Mouse (Mus musculus): ENCODE results near the gene Nthl1. TPM values are rescaled to one million over a fixed set of nuclear protein-coding genes. Genes with fewer than 3 reads are reported as not detected.

Gene Nthl1
- total RNA-seq, 2 experiments from 2014 or later = 2.6 to 3.4 TPM

DNA sequence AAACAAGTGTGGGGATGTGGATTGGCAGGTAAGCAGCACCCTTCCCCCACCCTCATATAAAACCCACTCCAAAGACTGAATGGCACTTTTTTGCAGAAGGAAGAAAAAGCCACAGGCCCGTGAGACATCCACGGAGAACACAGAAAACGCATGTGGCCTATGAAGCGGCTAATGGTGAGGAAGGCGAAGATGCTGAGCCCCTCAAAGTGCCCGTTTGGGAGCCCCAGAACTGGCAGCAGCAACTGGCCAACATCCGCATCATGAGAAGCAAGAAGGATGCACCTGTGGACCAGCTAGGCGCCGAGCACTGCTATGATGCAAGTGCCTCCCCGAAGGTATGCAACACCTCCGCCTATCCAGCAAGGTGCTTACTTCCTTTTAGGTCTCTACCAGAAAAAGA, 1.4 kb downstream of the Nthl1 start:
- intact Hi-C loops (cut with DNase I) = loop anchor here (5.0 kb wide), 1 partner anchor 107 kb away; the partner anchor contains the start of gene Traf7
- no peak overlapping the region for H3K4me3 ChIP-seq
- no peak for TF ChIP-seq CTCF (IDR thresholded peaks at IDR 0.05)
- peak overlapping the region; percentile 97 for H3K27ac ChIP-seq
- no peak for DNase-seq

DNA sequence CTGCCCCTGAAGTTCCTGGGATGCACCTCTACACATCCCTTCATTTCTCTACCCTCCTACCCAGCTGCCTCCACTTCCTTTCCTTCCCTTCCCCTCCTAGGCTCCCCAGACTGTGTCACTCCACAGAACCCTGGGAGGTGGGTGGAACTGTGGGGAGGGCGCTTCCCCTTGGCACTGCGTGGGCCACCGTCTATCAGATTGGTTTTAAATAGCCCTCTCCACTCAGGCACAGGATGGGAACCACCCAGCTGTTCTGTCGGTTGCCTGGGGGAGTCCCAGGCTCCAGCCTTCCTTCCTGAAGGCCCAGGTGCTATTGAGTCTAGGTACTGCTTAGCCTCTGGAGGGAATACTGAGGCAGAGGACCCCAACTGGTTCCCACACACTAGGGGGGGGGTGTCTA, 2.5 kb downstream of the Nthl1 start:
- no peak for TF ChIP-seq CTCF (IDR thresholded peaks at IDR 0.05)
- no peak for DNase-seq
- H3K4me3 ChIP-seq = no peak overlapping the region
- H3K27ac ChIP-seq = peak overlapping the region; percentile 97
- intact Hi-C loops (cut with DNase I) = no loop called here

DNA sequence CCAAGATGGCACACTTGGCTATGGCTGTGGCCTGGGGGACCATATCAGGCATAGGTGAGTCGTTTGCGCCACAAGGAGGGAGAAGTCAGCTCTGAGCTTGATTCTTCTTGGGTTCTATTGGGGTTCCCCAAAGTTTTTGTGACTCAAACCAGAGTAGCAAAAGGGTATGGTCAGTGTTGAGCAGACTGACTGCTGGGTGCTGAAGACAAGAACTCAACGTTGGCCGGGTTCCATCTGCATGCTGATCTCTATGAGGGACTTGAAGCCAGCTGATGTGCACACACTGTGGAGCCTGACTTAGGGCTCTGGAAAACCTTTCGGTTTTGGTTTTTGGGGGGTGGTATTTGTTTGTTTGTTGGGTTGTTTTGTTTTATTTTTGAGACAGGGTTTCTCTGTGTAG, 3.2 kb downstream of the Nthl1 start:
- DNase-seq = no peak
- Histone ChIP-seq H3K4me3 (no peak overlapping the region; the same call in 1 of the 2 replicates), H3K27ac (peak overlapping the region; percentile 97)
- intact Hi-C loops (cut with DNase I) = no loop called here
- no peak for TF ChIP-seq CTCF (IDR thresholded peaks at IDR 0.05)

DNA sequence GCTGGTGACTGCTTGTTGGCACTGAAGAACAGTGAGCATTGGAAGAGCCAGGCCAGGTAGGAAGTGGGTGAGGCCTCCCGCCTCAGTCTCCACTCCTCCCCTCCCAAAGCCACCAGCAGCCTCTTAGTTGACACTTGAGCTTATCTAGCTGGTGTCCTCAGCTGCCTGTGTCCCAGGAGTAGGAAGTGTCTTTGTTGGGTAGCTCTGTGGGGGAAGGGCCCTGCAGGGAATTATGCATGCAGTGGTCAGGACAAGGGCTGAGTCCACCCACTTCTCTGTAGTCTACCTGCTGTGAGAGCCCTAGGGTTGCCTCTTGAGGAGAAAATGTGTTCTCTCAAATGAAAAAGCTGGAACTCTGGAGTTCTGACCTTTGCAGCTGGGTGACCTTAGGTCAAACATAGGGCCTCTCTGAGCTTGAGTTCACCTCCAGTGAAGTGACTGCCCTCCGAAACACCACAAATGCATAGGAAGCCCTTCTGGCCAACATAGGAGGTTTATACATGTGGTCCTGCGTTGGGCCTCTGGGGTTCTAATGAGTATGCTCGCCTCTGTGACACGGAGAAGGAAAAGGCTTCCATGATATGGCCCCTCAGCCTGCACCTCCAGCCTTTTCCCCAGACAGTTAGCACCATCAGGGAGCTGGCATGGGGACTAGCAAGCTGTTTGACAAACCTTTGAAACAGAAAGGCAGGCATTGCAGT, 4.5 kb downstream of the Nthl1 start:
- Histone ChIP-seq H3K4me3 (no peak overlapping the region), H3K27ac (peak overlapping the region; percentile 97)
- DNase-seq = no peak
- intact Hi-C loops (cut with DNase I) = no loop called here
- no peak for TF ChIP-seq CTCF (IDR thresholded peaks at IDR 0.05)

DNA sequence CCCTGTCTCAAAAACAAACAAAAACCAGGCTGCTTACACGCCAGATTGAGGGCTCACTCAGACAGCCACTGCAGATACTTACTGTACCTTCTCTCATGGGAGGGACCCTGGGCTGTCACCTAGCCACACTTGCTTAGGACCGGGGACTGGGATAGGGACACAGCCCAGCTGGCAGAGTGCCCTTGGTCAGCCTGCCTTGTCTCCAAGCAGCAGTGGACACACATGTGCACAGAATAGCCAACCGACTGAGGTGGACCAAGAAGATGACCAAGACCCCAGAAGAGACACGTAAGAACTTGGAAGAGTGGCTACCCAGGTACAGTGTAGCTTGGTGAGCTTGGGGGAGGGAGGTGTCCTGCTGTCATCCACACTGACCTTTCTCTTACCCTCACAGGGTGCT, 5.7 kb downstream of the Nthl1 start:
- H3K27ac ChIP-seq = peak overlapping the region; percentile 67
- no peak for TF ChIP-seq CTCF (IDR thresholded peaks at IDR 0.05)
- intact Hi-C loops (cut with DNase I) = no loop called here

DNA sequence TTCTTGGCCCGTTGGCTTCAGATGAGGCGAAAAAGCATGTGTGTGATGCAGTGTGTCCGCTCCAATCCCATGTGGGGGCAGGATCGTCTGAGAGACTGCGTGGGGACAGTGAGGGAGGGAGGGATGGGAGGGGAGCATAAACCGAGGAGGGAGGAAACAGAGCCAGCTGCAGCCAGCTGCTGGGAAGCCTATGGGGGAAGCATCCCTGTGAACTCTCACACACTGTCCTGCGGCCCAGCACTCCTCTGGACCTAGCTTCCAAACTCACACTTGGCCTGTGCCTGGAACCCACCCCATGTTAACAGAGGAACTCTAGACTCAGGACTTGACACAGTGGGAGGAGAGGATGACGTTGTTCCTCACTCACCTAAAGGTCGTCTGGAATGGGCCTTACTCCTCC, 6.4 kb downstream of the Nthl1 start:
- TF ChIP-seq CTCF (IDR thresholded peaks at IDR 0.05) = no peak
- H3K27ac ChIP-seq = peak overlapping the region; percentile 67
- no peak for DNase-seq
- H3K4me3 ChIP-seq = peak overlapping the region; percentile 42
- intact Hi-C loops (cut with DNase I) = no loop called here

More for the DNA sequence above, 5.7 kb downstream of the Nthl1 start:
- H3K4me3 ChIP-seq = peak overlapping the region; percentile 42
- DNase-seq = no peak

DNA sequence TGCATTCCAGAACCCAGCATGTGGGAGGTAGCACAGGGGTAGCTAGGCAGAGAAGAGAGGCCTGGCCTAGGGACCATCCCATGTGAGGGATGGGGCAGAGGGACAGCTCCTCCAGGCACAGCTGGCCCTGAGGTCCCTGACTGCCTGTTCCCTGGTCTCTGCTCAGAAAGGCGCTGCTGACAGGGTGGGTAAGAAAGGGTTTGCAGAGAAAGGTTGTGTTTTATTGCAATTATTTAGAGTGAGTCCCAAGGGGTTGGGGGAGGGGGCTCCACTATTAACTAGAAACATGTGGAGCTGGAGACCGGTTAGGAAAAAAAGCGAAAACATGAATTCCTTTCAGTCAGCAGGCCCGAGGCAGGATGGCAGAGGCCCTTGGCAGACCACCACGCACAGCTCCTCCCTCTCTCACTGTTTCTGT, 7.1 kb downstream of the Nthl1 start:
- peak overlapping the region; percentile 67 for H3K27ac ChIP-seq
- H3K4me3 ChIP-seq = peak overlapping the region; percentile 42
- no peak for TF ChIP-seq CTCF (IDR thresholded peaks at IDR 0.05)
- intact Hi-C loops (cut with DNase I) = no loop called here
- DNase-seq = no peak

DNA sequence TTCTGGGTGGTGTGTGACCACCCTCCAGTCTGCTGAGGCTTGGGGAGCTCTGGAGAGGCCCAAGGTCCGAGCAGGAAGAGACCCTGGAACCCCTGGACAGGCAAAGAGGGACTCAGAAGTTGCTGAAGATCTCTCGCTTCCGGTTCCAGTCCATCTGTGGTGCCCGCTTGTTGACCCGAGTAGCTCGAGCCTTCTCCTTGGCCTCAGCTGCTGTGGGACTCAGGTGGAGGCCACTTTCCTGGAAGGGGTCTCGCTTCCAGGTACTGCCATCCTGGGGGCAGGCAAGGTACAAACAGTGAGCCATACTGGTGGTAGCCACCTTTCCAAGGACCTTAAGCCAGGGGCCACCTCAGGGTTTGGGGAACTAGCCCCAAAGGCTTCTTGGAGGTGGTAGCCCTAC, 7.6 kb downstream of the Nthl1 start:
- intact Hi-C loops (cut with DNase I) = no loop called here

DNA sequence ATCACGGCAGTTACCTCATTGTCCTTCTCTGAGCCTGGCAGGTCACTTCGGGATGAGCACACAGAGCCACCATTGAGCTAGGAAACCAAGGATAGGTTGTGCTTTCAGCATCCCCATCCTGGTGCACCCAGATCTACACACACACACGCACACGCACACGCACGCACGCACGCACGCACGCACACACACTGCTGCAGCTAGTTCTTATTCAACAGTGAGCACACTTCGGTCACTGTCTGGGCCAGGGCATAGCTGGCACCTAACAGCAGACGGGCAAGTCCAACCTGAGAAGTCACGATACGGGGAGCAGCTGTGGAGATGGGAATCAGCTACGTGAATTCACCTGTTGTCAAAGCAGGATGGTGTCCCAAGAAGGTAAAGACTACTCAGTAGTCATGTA, 8.1 kb downstream of the Nthl1 start:
- no peak for TF ChIP-seq CTCF (IDR thresholded peaks at IDR 0.05)
- Histone ChIP-seq H3K27ac (peak overlapping the region; percentile 67), H3K4me3 (peak overlapping the region; percentile 42)
- DNase-seq = no peak
- intact Hi-C loops (cut with DNase I) = no loop called here

More for the DNA sequence above, 7.6 kb downstream of the Nthl1 start:
- peak overlapping the region; percentile 42 for H3K4me3 ChIP-seq
- H3K27ac ChIP-seq = peak overlapping the region; percentile 67
- DNase-seq = no peak
- no peak for TF ChIP-seq CTCF (IDR thresholded peaks at IDR 0.05)

DNA sequence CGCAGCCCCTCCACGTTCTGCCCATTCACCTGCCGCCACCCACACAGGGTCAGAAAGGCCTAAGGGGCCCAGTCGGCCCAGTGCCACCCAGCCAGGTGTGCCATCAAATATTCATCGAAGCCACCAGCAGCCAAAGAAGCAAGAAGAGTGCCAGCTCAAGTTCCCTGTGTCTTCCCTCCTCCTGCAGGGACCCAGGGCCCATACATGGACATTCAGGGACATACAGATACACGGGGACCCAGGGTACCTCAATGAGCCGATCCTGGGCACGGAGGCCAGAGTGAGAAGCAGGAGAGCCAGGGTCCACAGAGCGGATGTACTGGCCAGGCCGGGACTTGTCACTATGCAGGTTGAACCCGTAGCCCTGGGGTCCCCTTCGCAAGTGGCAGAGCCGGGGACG, 9.5 kb downstream of the Nthl1 start:
- no peak for TF ChIP-seq CTCF (IDR thresholded peaks at IDR 0.05)
- peak overlapping the region; percentile 83 for H3K4me3 ChIP-seq
- peak overlapping the region; percentile 94 for H3K27ac ChIP-seq
- no peak for DNase-seq
- intact Hi-C loops (cut with DNase I) = no loop called here

DNA sequence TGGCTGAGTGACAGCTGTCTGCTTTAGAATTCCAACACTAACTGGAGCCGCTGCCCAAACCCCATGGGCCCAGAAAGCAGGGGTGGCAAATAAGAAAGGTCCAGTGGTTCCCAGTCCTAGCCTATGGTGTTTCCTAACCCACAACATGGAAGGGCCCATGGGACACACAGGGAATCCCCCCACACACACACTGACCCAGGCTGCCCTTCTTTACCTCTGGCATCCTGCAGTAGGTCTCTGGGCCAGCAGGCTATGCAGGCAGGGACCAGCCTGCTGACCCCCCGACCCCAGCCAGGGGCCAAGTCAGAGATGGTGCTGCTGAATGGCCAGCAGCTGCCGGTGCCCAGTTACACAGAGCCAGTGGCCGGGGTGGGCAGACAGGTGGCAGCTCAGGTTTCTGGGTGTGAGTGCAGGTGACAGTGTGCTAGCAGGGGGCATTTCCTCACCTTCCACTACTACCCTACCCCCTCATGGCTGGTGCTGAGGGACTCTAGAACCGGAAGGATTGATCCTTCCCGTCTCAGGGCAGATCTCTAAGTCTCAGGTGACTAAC, 10.4 kb downstream of the Nthl1 start:
- Histone ChIP-seq H3K4me3 (peak overlapping the region; percentile 83), H3K27ac (peak overlapping the region; percentile 94)
- TF ChIP-seq CTCF (IDR thresholded peaks at IDR 0.05) = no peak
- DNase-seq = no peak
- intact Hi-C loops (cut with DNase I) = no loop called here

DNA sequence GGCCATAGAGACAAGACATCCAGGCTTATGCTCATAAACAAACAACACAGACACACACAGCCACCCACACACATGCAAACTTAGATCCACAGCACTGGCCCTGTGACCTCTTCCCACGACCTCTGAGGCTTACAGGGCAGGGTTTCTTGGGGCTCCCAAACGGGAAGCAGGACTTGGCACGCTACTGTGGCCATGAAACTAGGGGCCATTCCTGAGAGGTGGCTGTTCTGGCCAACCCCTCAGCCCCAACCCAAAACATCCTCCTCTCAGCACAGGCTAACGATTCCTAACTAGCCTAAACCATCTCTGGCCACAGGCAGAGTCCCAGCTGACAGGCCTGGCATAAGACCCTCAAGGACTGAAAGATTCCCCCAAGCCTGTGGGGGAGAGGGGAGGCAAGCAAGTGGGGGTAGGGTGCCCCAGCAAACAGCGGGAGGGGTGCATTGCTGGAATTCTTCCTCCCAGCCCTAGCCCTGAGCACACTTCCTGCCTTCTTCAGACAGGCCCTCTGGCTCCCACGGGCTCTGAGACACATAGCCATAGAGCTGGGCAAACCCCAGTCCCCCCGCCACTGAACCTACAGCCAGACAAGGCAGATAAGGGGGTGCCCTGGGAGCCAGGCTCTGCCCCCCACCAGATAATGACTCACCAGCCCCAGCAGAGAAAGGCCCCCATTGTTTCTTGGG, 11.7 kb downstream of the Nthl1 start:
- intact Hi-C loops (cut with DNase I) = no loop called here
- Histone ChIP-seq H3K4me3 (peak overlapping the region; percentile 83), H3K27ac (peak overlapping the region; percentile 94)
- no peak for DNase-seq
- no peak for TF ChIP-seq CTCF (IDR thresholded peaks at IDR 0.05)

Measured in gastrocnemius, adult 2 months (tissue).